In genomic region chrX:48383643-48384042, GRCm38 (mm10) we compare ENCODE assay signal across 9 mouse cellular contexts. TPM values are rescaled to one million over a fixed set of nuclear protein-coding genes. Genes with fewer than 3 reads are reported as not detected.
DNase-seq lines count a peak whose midpoint lies in the region; ATAC-seq and TF ChIP-seq lines count a peak whose summit lies in the region.
"Had no signal": no experiment of that assay in that cellular context is flagged by ENCODE, and none has a peak within 500 bp of the region (broad histone marks: within the 10 kb centered on the region; RNA-seq: fewer than 3 reads in every experiment).

No protein-coding gene starts in this region.

- H3K79me2 ChIP-seq in liver, adult 2 months (ENCODE audit: control insufficient read depth, insufficient read depth, low read length) = no peaks in the 10 kb centered on the region; the same call in 1 of the 2 replicates

- H3K27ac ChIP-seq in liver, adult 2 months (replicated peaks; ENCODE audit: insufficient read depth, low read depth, low read length) = no peak overlapping the region
- no peak overlapping the region for H3K27ac ChIP-seq in liver, embryonic 11.5 days (ENCODE audit: low read depth, low read length)
- H3K27ac ChIP-seq in liver, embryonic 13.5 days = no peak overlapping the region
- H3K27ac ChIP-seq: macrophage had no signal

- 53% methylated on average over 7 of the region's 7 CpGs for WGBS in liver, adult 2 months
- 42% methylated on average over 7 of the region's 7 CpGs for WGBS in liver, embryonic 11.5 days
- 36% methylated on average over 7 of the region's 7 CpGs for WGBS in liver, embryonic 13.5 days (ENCODE audit: insufficient replicate concordance)

- no peak for TF ChIP-seq POLR2A in liver, adult 2 months (IDR thresholded peaks at IDR 0.05; ENCODE audit: extremely low read depth, insufficient read depth, low read length)

- no peak for ATAC-seq in liver, embryonic 11.5 days (replicated peaks; ENCODE audit: low FRiP score)
- no peak for ATAC-seq in liver, embryonic 13.5 days (ENCODE audit: low read depth)
- no peak for ATAC-seq in activated CD4-positive, CD25-positive, alpha-beta regulatory T cell, adult 4 months

- H3K9ac ChIP-seq in liver, adult 2 months (ENCODE audit: low read depth, low read length) = no peak overlapping the region
- H3K9ac ChIP-seq in liver, embryonic 11.5 days (ENCODE audit: low read depth, low read length) = no peak overlapping the region
- no peak overlapping the region for H3K9ac ChIP-seq in liver, embryonic 13.5 days

- TF ChIP-seq CTCF in liver, adult 2 months (IDR thresholded peaks at IDR 0.05; ENCODE audit: low read depth, low read length) = peak; percentile 78

- no peak overlapping the region for H3K4me3 ChIP-seq in liver, adult 2 months (ENCODE audit: insufficient read depth, low read depth, low read length)
- no peak overlapping the region for H3K4me3 ChIP-seq in liver, embryonic 11.5 days (ENCODE audit: low read depth, low read length)
- no peak overlapping the region for H3K4me3 ChIP-seq in liver, embryonic 13.5 days (replicated peaks)

- no peak overlapping the region for H3K4me2 ChIP-seq in liver, embryonic 11.5 days
- no peak overlapping the region for H3K4me2 ChIP-seq in liver, embryonic 13.5 days

- no peaks in the 10 kb centered on the region for H3K4me1 ChIP-seq in liver, adult 2 months (ENCODE audit: control insufficient read depth, insufficient read depth, low read length)
- H3K4me1 ChIP-seq in liver, embryonic 11.5 days (replicated peaks; ENCODE audit: control insufficient read depth, insufficient read depth, low read length) = no peaks in the 10 kb centered on the region
- H3K4me1 ChIP-seq in liver, embryonic 13.5 days (replicated peaks) = no peaks in the 10 kb centered on the region

- DNase-seq in liver, adult 2 months (ENCODE audit: extremely low read depth, low read depth, low spot score) = peak; percentile 2
- DNase-seq in liver, embryonic 11.5 days (ENCODE audit: low spot score) = no peak
- DNase-seq in NIH3T3 (ENCODE audit: low read depth) = peak; percentile 67
- peak; percentile 22 for DNase-seq in c-Kit-positive CD71-positive TER-119-positive erythroid progenitor cells, embryonic 14.5 days (ENCODE audit: low spot score)
- DNase-seq in gastrocnemius, postnatal 14 days = peak; percentile 38
- DNase-seq in liver, embryonic 13.5 days = peak; percentile 9
- DNase-seq in right cerebral cortex, postnatal 10 days (ENCODE audit: low spot score in 2 of 2) = peak; percentile 24 to 49

- no peaks in the 10 kb centered on the region for H3K27me3 ChIP-seq in liver, adult 2 months (ENCODE audit: control insufficient read depth, insufficient read depth, low read length)
- no peaks in the 10 kb centered on the region for H3K27me3 ChIP-seq in liver, embryonic 11.5 days (replicated peaks; ENCODE audit: control insufficient read depth, insufficient read depth, low read length)
- no peaks in the 10 kb centered on the region for H3K27me3 ChIP-seq in liver, embryonic 13.5 days

- no peaks in the 10 kb centered on the region for H3K9me3 ChIP-seq in liver, embryonic 11.5 days (ENCODE audit: control insufficient read depth, low read length)
- no peaks in the 10 kb centered on the region for H3K9me3 ChIP-seq in liver, embryonic 13.5 days (replicated peaks)

- intact Hi-C loops in gastrocnemius, postnatal 14 days (cut with DNase I; ENCODE audit: low total_unique reads) = loop anchor here (10.0 kb wide), 2 partner anchors 109 to 389 kb away; no protein-coding TSS in a partner anchor

- peaks cover 18% of the 10 kb centered on the region for H3K36me3 ChIP-seq in liver, adult 2 months (ENCODE audit: control insufficient read depth, insufficient read depth, low read length)
- H3K36me3 ChIP-seq in liver, embryonic 11.5 days (ENCODE audit: control insufficient read depth, insufficient read depth, low read length) = no peaks in the 10 kb centered on the region
- H3K36me3 ChIP-seq in liver, embryonic 13.5 days = peaks cover 76% of the 10 kb centered on the region

RNA-seq across cellular contexts. Expression of gene Bcorl1, which starts 42.5 kb away (rescaled TPM):
- 1.7 and 2.8 TPM in 2 replicates for total RNA-seq in liver, adult 2 months (2014; rRNA removed)
- polyA plus RNA-seq in liver, adult 2 months (2012; rRNA removed) = 1.6 and 2.2 TPM in 2 replicates
- 5.4 and 7.3 TPM in 2 replicates for polyA plus RNA-seq in liver, embryonic 11.5 days (2014; fragmentation: Nextera tagmentation; extraction: Ambion mirVana)
- total RNA-seq in gastrocnemius, postnatal 14 days (2021) = 1 to 10 TPM; 5.5 to 8.4 TPM
- 2.8 TPM in 2 replicates for polyA plus RNA-seq in liver, embryonic 13.5 days (2015; fragmentation: Nextera tagmentation; extraction: Ambion mirVana)
- polyA plus RNA-seq in activated CD4-positive, CD25-positive, alpha-beta regulatory T cell, adult 4 months (2017; shearing (Covaris generic)) = 1 to 10 TPM; 1.7 to 2.1 TPM
